Mouse (Mus musculus) kidney, embryonic 16.5 days (tissue): ENCODE measurements at regions not wholly inside any gene's neighbourhood (a gene's known extent, or its start where the extent isn't known, plus 50 kb on each side); places are given as distances from the start of the nearest gene placed in this dataset.
A peak's percentile ranks its signal among the peaks of the same experiment; 100 is the strongest.

Source experiments
- ATAC-seq: fragments of 200-750 bp; cut with Nextera tagmentation; 2 replicates; pipeline ENCODE4 v1.8.0; 2017; ENCODE audit warnings: moderate TSS enrichment; ENCODE audit not compliant: low FRiP score, low TSS enrichment
- H3K27ac ChIP-seq: fragments of 300-500 bp; sonication (generic); 2 replicates; pipeline ENCODE4 v1.5.1; 2014; ENCODE audit warnings: low read length
- H3K27me3 ChIP-seq: fragments of 300-500 bp; sonication (generic); 2 replicates; pipeline ENCODE4 v1.6.1; 2014; ENCODE audit warnings: low read length, control low read depth, mixed read lengths; ENCODE audit not compliant: insufficient read depth
- H3K36me3 ChIP-seq: fragments of 300-500 bp; sonication (generic); 2 replicates; pipeline ENCODE4 v1.6.1; 2014; ENCODE audit warnings: low read length, control low read depth, mixed read lengths; ENCODE audit not compliant: insufficient read depth
- H3K4me1 ChIP-seq: fragments of 300-500 bp; sonication (generic); 2 replicates; pipeline ENCODE4 v1.6.1; 2014; ENCODE audit warnings: low read length, control low read depth, mixed read lengths; ENCODE audit not compliant: insufficient read depth
- H3K4me2 ChIP-seq: fragments of 300-500 bp; sonication (generic); replicated peaks from 2 replicates; pipeline ENCODE4 v1.6.1; 2014; ENCODE audit warnings: low read depth, low read length
- H3K4me3 ChIP-seq: fragments of 300-500 bp; sonication (generic); 2 replicates; pipeline ENCODE4 v1.5.1; 2014; ENCODE audit warnings: mild to moderate bottlenecking, low read length
- H3K9ac ChIP-seq: fragments of 300-500 bp; sonication (generic); replicated peaks from 2 replicates; pipeline ENCODE4 v1.6.1; 2014; ENCODE audit warnings: low read length
- H3K9me3 ChIP-seq: fragments of 300-500 bp; sonication (generic); 2 replicates; pipeline ENCODE4 v1.6.1; 2016; ENCODE audit warnings: low read length, control low read depth
- WGBS: fragments of 180-500 bp; shearing (Covaris S2); extraction: QIAGEN DNeasy Blood & Tissue Kit; methylation state at CpG from one replicate; pipeline ENCODE4 v1.1.7; 2014; 5-methylcytosine and 5-hydroxymethylcytosine counted together

- no peak overlapping the region for H3K4me3 ChIP-seq
- no peaks in the 10 kb centered on the region for H3K36me3 ChIP-seq
- H3K4me2 ChIP-seq: no peak overlapping the region
- no peak overlapping the region for H3K9ac ChIP-seq
- no peaks in the 10 kb centered on the region for H3K9me3 ChIP-seq
- no peak for ATAC-seq
- peaks cover 7% of the 10 kb centered on the region; the same call in 1 of the 2 replicates for H3K4me1 ChIP-seq
- no peak overlapping the region for H3K27ac ChIP-seq
- no peaks in the 10 kb centered on the region for H3K27me3 ChIP-seq
- WGBS: 92% methylated on average over 8 of the region's 8 CpGs
These were observed 70.5 kb upstream of the Yae1d1 start for GRCm38 (mm10) chr13:18063677-18064076.

DNA sequence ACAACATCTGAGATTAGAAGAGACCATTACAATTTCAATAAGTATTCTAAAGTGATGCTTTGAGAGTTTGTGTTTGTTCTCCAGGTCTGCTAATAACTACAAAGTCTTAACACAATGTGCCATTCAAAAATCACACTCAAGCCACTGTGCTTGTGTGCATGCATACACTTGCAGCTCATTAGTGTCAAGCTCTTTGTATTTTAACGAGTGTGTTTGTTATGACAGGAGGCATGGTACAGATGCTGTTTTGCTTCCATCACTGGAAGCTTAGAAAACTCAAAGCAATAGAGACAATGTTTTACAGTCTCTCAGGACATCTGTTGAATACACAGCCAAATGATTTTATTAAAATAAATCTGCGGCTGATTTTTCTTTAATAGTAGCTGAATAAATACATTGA lies 67.1 kb upstream of the Yae1d1 start:
- Histone ChIP-seq H3K36me3 (no peaks in the 10 kb centered on the region), H3K27me3 (no peaks in the 10 kb centered on the region), H3K9me3 (no peaks in the 10 kb centered on the region), H3K4me3 (no peak overlapping the region), H3K4me2 (no peak overlapping the region), H3K4me1 (peaks cover 7% of the 10 kb centered on the region; the same call in 1 of the 2 replicates), H3K27ac (no peak overlapping the region), H3K9ac (no peak overlapping the region)
- ATAC-seq: no peak
- WGBS: 83% methylated on average over 2 of the region's 2 CpGs

DNA sequence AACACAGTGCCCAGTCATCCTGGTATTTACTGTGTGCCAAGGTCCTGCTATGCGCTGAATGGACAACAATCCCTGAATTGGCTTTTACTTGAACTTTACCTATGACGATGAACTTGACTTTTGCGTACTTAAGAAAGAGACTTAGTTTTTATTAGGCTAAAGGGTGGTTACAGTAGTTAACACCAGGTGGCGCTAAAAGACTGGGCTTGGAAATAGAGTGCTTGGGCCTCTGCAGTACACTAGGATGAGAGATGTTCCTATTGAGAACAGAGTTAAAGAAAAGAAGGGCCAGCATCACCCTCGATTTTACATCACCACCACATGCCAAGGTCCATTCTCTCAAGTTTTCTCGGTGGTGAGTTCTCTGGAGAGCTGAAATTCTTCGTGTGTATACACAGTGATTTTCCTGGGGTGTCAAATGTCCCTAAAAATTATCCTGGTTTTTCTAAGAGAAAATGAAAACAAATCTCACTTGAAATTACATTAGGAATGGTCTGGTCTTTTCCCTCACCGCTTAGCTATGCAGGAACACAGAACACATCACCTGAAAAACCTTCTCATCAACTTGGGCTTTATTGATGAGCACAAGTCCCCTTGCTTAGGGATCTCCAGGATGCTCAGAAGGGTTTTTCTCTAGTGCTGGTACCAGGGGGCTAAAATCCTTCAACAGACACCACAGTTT lies 64.2 kb upstream of the Yae1d1 start:
- H3K36me3 ChIP-seq: no peaks in the 10 kb centered on the region
- H3K9me3 ChIP-seq: peaks cover 5% of the 10 kb centered on the region; the same call in 1 of the 2 replicates
- no peaks in the 10 kb centered on the region for H3K27me3 ChIP-seq
- H3K9ac ChIP-seq: no peak overlapping the region
- H3K4me2 ChIP-seq: no peak overlapping the region
- ATAC-seq: peak; percentile 83; the same call in 1 of the 2 replicates
- H3K27ac ChIP-seq: no peak overlapping the region
- no peaks in the 10 kb centered on the region for H3K4me1 ChIP-seq
- WGBS: 29% methylated on average over 8 of the region's 8 CpGs
- no peak overlapping the region for H3K4me3 ChIP-seq

DNA sequence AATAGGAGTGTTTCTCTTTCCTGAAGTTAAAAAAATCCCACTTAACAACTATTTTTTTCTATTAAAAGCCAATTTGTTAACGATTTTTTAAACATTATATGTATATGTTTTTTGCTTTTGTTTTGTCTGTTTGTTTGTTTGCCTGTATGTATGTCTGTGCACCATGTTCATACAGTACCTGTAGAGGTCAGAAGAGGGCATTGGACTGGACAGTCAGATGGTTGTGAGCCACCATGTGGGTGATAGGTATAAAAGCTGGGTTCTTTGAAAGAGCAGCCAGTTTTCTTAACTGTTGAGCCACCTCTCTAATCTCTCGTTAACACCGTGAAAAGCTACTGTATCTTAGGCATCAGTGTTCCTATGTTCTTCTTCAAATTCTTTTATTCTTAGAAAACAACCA lies 63.7 kb upstream of the Yae1d1 start:
- Histone ChIP-seq H3K4me2 (no peak overlapping the region), H3K36me3 (no peaks in the 10 kb centered on the region), H3K9me3 (peaks cover 5% of the 10 kb centered on the region; the same call in 1 of the 2 replicates), H3K27me3 (no peaks in the 10 kb centered on the region), H3K9ac (no peak overlapping the region), H3K27ac (no peak overlapping the region), H3K4me3 (no peak overlapping the region), H3K4me1 (no peaks in the 10 kb centered on the region)
- 67% methylated on average over 3 of the region's 3 CpGs for WGBS
- no peak for ATAC-seq

DNA sequence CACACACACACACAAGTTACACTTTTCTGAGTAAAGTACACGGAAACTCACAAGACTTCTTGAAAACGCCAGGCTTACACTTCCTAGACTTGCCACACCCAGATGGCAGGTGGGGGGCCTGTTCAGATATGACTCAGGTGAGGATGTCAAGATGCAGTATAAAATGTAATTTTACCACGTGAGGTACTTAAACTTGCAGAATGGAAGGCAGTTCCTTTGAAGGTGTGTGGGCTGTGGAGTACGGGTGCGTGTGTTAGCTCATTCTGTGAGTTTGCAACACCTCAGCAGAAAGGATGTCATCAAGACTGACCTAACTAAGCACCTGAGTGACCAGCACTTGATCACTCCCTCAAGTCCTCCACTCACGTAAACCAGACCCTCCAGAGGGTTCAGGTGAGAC lies 50.0 kb upstream of the Yae1d1 start:
- no peaks in the 10 kb centered on the region for H3K36me3 ChIP-seq

More for the DNA sequence above, 50.0 kb upstream of the Yae1d1 start:
- H3K4me1 ChIP-seq: no peaks in the 10 kb centered on the region
- H3K27ac ChIP-seq: no peak overlapping the region
- no peaks in the 10 kb centered on the region for H3K27me3 ChIP-seq
- no peaks in the 10 kb centered on the region for H3K9me3 ChIP-seq
- WGBS: 79% methylated on average over 6 of the region's 6 CpGs
- no peak overlapping the region for H3K4me2 ChIP-seq
- H3K4me3 ChIP-seq: no peak overlapping the region
- H3K9ac ChIP-seq: no peak overlapping the region
- ATAC-seq: no peak
